Mouse (Mus musculus) thymus, postnatal 14 days (tissue): ENCODE data around the gene Eepd1.

ENCODE experiments used
- DNase-seq: peaks from one replicate; pipeline ENCODE4 v3.0.0; 2021

Eepd1 gene

DNA sequence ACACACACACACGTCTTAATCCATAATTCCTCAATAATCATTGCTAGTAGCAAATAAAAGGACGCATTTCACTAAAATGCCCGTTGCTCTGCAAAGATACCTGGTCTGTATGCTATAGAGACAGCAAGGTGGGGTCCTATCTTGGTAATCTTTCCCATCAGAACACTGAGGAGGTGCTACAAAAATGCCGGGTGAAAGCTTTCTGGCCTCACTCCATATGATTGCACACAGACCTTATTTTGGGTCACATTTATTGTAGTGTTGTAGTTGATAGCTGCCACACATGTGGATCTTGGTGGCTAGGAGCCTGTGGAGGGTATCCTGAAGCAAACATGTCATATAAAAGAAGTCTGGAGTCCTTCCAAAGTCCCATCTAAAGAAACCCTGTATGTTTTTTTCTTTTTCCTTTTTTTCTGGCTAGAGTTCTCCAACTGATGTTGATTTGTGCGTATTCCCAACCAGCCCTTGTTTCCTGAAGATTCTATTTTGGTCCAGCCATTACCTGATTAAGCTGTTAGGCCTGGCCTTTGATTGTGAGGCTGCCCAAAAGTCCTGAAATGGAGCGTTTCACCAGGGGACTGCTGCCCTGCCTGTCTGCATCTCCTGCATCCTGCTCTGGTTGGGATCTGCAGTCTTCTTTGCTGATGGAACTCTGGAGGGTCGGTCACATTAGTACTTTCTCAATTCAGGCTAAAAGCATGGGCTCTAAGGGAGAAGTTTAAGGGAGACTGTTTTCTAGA, 8.0 kb downstream of the Eepd1 start:
- no peak for DNase-seq

DNA sequence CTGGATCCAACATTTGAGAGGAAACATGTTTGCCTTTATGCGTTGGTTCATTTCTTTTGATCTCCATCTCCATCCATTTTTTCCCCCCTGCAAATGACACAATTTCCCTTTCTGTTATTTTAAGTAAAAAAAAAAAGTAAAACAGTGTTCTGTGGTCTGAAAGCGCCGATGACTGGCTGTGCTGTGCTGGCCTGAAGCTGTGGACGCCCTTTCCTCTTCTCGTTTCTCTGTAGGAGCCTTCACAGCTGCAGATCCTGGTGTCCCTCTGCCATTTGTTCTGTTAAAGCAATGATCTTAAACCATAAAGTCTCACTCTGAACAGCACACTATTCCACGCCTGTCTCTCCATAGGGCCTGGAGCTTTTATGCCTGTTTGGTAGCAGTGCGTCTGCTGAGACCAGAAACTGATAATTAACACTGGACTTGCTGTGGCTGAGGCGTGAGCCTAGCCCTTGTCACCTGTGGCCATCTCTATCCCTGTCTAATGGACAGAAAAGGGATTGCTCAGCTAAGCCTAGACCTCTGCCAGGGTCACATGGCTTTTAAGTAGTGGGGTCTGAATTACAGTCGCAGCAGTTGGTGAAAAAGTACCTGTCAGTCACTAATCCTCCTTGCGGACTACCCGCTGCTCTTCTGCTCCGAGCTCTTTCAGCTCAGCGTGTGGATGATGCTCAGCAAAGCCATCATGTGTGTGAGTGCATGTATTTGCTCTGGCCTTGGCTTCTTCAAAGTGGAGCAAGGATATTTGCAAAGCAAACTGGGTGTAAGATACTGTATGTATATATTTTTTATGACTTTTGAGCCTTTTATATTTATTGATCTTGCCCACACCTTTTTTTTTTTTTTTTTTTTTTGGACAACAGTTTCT, 9.2 kb downstream of the Eepd1 start:
- DNase-seq = no peak

DNA sequence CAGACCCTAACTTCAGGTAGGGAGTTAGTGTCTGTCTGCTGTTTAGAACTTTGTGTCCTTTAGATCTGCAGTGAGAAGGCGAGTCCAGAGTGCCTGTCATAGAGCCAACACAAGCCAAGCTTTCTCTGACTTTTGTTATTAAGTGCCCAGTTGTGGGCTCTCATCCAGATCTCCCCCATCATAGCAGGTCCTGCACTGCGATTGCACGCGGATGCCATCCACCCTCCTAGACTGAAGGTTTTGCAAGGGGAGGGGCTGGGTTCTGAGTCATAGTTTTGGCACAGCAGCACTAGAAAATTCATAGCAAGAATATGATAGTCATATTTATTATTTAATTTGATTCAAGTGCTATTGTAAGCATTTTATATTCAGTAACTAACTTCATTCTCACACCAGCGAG, 12.6 kb downstream of the Eepd1 start:
- DNase-seq = no peak

DNA sequence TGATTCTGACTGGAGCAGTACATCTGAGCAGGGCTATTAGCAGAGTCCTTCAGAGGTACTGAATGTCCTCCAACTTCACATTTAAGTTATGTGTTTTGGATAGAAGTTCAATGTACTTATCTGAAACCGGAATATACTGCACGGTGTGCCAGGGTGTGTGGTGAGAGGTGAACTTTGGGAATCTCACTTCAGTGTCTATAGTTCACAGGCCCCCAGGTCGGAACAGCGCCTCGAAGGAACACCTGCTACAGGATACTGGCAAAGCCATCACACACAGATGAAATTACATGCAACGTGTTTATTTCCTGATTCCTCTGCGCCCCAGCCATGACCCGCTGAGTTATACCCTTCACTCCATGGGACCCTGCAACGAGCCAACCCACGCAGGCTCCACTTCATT, 14.3 kb downstream of the Eepd1 start:
- DNase-seq = no peak

DNA sequence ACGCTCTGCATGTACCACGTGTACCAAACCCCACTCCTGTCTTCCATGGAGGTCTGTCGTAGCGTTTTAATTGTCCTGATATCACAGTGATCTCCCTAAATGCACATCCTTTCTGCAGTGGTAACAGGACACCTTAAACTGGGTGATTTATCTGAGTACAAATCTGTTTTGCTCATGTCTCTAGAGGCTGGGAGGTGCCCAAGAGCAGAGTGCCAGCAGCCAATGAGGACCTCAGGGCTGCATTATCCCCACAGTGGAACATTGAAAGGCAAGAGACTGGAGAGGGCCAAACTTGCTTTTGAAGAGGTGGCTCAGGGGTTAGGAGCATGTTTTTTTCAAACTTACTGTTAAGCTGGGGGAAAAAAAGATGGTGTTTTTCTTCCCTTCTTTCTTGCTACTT, 14.8 kb downstream of the Eepd1 start:
- DNase-seq = no peak

DNA sequence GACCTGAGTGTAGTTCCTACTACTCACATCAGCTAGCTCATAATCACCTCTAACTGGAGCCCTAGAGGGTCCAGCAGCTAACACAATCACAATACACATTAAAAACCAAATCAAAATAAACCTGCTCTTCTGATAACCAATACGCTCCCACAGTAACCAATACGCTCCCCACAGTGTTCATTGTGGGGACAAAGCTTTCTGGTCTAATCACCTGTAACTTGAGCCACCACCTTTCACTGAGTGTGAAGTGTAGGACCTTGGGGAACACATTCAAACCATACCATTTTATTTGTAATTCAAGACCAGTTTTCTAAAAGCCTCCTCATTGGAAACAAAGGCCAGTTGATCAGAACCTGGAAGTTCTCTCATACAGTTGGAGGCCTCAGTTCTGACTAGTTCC, 15.4 kb downstream of the Eepd1 start:
- no peak for DNase-seq

DNA sequence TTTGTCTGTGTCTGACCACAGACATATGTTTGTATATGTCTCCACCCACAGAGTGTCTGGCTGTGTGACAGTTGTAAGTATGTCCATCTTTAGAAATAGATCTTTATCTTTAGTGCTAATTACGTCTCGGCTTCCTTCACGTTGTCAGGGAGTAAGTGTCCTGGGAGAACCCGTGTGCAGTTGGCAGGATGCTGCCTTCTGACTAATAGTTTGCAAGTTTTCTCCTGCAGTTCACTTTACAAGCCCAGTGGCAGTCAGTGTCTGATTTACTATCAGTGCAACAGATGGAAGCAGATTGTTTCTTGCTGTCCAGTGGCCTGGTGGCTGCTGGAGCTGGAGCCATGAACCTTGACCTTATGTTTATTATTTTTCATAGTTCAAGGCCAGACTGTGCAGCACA, 17.4 kb downstream of the Eepd1 start:
- no peak for DNase-seq

DNA sequence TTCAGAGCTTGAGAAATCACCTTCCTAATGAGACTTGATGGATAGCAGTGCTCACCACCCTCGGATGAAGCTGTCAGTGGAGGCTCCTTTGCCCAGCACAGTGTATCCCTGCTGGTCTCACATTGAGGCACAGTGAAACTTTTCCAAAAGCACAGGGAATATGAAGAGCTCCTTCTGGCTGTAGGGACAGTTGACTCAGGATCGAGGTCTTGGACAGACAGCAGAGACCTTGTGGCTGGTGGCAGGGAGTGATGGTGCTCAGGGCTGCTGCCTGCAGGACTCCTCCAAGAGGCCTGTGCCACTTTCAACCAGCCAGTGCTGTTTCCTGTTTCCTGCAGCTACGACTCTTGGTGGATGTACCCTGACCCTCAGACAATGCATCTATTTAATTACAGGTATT, 18.0 kb downstream of the Eepd1 start:
- no peak for DNase-seq

DNA sequence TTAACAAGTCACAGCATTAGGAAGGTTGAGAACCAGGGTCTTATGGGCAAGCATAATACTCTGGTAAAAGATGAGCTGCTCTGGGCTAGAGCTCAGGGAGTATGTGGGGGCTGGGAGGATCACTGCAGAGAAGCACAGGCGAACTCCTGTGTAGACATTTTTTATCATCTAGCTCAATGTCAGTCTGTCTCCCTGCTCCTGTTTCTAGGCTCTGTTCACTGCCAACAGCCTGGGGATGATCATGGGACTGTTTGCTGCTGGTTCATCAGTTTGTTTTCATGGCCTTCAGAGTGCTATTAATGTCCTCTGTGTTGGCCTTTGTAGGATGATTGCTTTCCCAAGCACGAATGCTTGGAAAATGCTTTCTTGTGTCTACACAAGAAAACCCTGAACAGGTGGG, 18.7 kb downstream of the Eepd1 start:
- DNase-seq = no peak

DNA sequence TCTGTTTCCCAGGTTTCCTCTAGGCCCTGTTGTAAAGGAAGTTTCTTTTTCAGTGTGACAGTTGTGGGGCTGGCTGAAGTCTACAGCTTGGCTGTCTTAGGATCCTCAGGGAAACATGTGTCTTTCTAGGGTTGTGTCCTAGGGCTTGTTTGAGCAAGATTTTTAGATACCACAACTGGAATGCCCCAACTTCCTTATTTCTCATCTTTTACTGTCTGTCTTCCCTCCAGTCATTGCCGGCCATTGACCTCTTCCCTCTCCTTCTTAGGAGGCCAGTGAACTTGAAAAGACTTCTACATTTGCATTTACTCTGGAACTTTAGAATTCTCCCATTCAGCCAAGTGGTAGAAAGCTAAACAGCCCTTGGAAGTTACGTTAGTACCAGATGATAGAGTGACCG, 27.5 kb downstream of the Eepd1 start:
- no peak for DNase-seq

DNA sequence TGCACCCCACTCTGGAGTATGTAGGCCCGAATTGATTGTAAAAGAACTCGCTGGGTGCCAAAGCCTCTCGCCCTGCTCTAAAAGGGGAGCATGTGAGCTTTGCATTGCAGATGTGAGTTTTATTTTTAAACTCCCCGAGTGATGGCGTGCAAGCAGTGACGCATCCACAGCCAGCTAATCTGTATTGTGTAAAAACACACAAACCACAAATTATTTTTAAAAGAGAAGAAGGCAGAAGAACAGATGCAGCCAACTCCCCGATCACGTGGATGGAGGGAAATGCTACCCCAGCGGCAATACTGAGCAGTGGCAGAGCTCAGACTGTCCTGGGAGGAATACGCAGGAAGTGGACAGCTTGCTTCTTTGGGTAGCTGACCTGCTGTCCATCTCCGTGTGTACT, 29.2 kb downstream of the Eepd1 start:
- no peak for DNase-seq

DNA sequence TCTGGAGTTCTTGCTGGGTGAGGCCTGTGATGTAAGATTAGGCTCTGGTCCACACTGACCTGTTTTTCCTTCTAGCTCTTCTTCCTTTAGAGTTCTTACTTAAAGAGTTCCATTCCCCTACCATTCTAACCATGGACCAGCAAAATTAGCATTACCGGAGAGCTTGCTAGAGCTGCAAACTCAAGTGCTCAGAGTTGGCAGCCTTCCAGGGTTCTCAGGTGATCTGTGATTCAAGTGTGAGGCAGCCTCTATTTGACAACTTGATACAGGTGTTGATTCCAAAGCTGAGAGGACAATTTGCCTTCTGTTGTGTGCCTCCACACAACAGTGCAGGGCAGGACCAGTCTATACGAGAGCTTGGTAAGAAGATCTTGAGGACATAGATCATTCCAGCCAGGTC, 31.7 kb downstream of the Eepd1 start:
- no peak for DNase-seq

DNA sequence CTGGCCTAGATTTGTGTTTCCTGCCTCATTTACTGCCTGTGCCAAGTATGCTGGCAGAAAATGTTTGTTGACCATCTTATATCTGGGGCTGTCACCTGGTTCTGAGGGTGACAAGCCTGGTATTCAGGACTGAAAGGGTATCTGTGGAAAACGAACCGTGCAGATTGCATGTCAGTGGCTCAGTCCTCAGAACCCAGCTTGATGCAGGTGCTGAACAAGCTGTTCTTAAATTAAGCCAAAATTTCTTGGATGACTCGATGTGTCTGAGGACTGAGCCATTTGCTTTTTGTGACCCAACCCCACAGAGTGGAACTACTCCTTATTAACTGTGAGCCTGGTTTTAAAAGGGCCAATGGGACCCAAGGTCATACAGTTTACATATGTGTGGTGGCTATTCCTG, 32.2 kb downstream of the Eepd1 start:
- no peak for DNase-seq

DNA sequence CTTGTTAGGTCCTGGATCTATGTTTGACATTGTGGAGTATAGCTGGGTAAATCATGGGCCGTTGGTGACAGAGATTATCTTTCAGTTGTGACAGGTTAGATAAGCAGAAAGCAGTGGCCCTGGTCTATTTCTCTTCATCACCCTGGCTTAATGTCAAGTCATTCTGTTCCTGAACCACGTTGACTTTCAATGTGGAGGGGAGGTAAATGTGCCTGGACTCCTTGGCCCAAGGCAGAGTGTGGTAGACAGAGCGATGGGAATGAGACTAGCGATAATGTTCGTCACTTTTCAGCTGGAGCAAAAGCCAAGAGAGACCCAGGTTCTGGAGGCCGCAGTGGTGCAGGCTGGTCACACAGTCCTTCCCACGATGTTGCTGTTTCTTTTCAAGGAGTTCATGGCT, 35.3 kb downstream of the Eepd1 start:
- no peak for DNase-seq

DNA sequence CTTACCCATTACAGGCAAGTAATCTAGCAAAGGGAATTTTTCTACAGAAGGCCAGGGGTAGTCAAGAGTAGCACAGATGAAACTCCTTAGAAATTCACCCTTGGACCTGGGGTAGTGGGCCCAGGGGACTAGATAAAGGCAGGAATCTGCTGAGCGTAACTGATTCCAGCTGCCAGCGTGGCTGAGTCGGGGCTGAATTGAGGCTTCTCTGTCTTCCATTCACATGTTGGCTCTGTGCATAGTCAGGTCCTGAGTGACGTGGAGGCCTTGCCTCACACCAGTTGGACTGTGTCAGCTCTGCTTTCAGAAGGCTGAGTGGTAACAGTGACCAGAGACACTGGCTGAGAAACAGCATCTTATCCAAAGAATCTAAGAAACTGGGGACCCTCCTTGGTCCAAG, 36.6 kb downstream of the Eepd1 start:
- no peak for DNase-seq

DNA sequence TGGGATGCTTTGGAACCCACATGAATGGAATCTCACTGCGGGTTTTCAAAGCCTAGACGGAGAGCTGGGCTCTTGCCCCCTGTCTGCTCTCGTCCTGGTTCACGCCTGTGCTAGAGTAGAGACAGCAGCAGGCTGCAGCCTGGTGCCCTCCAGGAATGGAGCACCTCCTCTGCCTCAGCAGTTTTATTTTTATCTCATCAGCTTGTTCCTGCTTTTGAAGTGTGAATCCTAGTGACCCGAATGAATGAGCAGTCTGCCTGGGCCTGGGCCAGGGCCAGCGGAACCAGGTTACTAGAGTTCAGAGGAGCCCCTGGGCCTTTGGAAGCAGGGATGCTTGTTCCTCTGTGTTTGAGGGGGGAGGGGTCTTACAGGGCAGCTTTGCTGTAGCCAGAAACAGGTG, 37.8 kb downstream of the Eepd1 start:
- no peak for DNase-seq

DNA sequence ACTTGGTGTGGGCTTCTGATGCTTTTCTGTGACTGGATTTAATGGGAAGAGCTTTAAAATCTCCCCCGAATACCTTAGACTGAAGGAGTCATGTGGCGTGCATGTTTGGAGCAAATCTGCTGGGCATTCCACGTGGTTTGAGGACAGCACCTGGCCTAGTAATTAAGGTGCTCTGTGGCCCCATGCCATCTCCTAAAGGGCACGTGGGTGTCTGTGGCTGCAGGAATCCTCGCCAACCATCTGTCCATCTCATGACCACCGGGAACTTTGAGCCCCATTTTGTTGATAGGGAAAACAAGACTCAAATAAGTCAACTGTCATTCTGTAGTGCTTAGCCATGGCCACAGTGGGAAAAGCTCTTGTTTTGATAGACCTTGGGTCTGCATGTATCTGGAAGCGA, 39.5 kb downstream of the Eepd1 start:
- no peak for DNase-seq

DNA sequence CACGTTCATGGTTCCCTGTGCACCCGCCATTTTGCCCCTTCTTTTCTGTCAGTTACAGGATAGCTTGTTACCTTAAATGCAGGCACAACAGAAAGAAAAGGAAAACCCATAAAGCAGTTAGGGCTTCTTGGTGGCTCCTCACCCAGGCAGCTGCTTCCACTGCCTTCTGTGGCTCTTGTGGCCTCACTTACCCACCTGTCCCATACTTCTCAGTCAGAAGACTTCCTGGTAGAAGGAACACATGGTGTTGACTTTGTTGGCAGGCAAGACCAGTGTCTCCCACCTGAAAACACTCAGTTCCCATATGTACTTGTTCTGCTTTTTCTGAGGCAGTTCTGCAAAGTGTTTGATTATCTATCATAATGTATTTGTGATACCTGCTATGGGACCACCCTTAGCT, 40.5 kb downstream of the Eepd1 start:
- no peak for DNase-seq

DNA sequence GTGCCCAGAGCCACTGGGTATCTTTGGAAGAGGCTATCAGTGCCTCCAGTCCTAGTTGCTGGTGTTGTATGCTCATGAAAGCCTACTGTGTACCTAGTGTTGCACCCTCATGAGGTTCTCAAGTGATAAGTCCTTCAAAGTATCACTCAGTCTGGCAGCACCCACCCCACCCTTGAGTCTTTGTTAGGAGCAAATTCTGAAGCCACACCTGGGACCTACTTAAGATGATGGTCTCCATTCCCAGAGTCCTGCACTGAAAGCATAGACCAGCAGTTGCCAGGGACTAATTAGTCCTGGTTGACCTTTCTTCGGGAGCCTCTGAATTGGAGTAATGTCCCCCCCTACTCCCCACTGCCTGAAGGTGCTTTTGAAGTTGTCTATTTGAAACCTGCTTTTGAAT, 45.2 kb downstream of the Eepd1 start:
- DNase-seq = no peak

DNA sequence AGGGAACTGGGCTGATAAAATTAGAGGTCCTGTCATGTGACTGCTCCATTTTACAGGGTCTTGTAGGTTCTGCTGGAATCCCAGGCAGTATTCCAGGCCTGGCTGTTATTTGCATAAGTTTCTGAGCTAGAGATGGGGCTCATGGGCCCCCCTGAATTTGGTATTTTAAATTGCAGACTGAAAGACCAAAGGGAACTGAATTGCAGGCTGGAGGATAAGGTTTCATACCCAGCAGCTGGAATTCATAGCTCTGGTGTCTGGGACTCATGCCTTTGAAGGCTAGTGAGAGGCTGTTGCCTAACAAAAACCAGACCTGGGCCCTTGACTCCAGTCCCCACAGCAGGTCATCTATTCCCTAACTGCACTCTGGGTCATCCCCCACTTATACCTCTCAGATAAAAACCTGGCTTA, 45.6 kb downstream of the Eepd1 start:
- DNase-seq = no peak

DNA sequence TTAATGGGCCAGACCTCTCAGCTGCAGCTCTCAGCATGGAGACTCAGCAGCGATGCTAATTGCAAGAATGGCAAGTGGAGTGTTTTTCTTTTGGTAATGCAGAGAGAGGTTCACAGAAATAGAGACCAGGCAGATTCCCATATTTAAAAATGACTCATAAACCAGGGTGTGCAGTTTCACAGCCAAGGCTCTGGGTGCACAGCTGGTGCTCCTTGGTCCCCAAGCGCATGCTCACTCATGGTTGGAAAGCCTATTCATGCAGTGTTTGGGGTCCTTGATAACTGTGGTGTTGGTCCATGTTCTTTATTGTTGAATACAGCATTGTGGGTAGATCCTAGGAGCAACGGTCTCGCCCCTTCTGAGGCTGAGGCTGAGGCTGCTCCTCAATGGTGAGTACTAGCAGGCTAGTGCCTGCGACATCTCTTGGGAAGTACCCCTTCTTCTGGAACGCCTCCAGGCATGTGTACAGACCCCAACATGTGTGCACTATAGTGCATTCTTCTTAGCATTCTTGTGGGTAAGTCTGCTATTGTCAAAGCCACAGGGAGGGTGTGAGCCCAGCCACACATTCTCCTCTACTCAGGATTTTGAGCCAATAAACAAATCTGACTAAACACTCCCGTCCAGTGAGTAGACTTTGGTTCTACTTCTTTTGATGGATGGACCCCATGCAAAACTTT, 46.2 kb downstream of the Eepd1 start:
- no peak for DNase-seq

DNA sequence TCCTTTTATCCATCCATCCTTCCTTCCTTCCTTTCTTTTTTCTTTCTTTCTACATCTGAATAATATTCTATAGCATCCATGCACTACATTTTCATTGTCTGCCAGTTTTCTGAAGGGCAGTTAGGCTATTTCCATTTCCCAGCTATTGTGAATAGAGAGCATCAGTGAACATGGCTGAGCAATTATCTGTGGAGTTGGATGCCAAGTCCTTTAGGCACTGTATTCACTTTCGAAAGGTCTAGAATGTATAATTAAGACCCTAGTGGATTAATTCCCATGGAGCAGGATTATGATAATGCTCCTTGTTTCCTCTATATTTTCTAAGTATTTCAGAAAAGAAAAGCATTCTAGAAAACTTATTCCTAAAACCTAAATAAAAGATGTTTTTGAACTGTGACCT, 50.3 kb downstream of the Eepd1 start:
- DNase-seq = no peak

DNA sequence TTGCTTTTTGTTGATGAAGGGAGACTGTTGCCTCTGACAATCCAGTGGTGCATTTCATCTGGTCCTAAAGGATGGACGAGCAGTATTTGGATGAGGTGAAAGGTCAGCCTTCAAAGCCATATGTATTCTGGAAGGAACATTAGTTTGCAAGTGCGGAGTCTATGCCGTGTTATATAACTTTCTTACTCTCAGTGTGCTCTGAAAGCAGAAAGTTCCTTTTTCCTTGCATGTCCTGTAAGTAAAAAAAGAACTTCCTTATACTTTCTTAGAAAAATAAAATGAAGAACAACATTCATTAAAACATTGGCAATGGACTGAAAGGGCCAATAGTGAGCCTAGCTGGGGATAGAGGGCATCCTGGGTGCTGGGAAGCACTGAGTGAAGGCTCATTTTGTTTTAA, 50.8 kb downstream of the Eepd1 start:
- no peak for DNase-seq

DNA sequence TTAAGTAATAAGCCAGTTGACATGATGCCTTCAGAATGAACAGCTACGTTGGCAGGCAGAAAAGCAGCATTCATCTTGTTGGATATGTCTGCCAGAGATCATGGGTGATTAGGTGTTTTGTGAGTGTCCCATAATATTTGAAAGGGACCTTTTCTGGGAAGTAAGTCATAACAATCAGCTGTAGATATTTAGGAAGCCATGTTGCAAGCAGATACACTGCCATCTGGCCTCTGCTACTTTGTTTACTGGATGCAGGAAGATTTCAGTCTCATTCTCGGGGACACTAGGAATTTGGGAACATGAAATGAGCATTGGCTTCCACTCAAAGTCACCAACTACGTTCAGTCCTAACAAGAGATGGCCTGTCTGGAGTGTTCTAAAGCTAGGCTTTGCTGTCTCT, 54.1 kb downstream of the Eepd1 start:
- DNase-seq = no peak
